Mouse (Mus musculus) erythroid progenitor cell, adult 5-6 weeks (primary cell): Measurements from ENCODE around the gene Lrp6. TPM values are rescaled to one million over a fixed set of nuclear protein-coding genes. Genes with fewer than 3 reads are reported as not detected.

Experiments
- ATAC-seq: replicated peaks from 2 replicates; pipeline ENCODE4 v1.8.0; 2016; ENCODE audit warnings: moderate number of reproducible peaks, mild to moderate bottlenecking, moderate TSS enrichment, inconsistent platforms; ENCODE audit not compliant: poor library complexity, low FRiP score, severe bottlenecking
- total RNA-seq, 2 experiments: library from RNA; stranded (forward) in 1 of 2; stranded (reverse) in 1 of 2; fragments of 150-400 nt in 1 of 2; fragments of 186-747, 209-891 nt in 1 of 2; gene quantifications; 2 replicates each; pipeline versions ENCODE4 v1.2.3 to v1.2.4; 2015 to 2017; ENCODE audit warnings: low replicate concordance in 2 of 2

Gene Lrp6
- total RNA-seq (2015; ENCODE audit: low replicate concordance) (8.6 and 14.7 TPM in 2 replicates), total RNA-seq (2017; ENCODE audit: low replicate concordance) (6.8 and 8.0 TPM in 2 replicates)

GRCm38 (mm10) chr6:134566818-134567485, at the start of gene Lrp6:
Gene Lrp6 (minus strand): TSS chr6:134566965.
- ATAC-seq = 0 out of 2 replicates have a peak, but pooled peaks have one; percentile 32

GRCm38 (mm10) chr6:134614723-134615648, 48.2 kb upstream of the Lrp6 start:
- ATAC-seq = peak; percentile 92

- ATAC-seq = peak; percentile 36
Observed at GRCm38 (mm10) chr6:134614322-134614721, 47.6 kb upstream of the Lrp6 start.

- no peak for ATAC-seq
Observed at GRCm38 (mm10) chr6:134611896-134612295, 45.1 kb upstream of the Lrp6 start.

- ATAC-seq = no peak
Observed at GRCm38 (mm10) chr6:134610380-134610779, 43.6 kb upstream of the Lrp6 start.

GRCm38 (mm10) chr6:134606949-134607746, 40.4 kb upstream of the Lrp6 start:
- no peak for ATAC-seq

GRCm38 (mm10) chr6:134606540-134606939, 39.8 kb upstream of the Lrp6 start:
- ATAC-seq = no peak

- no peak for ATAC-seq
Observed at GRCm38 (mm10) chr6:134605196-134605595, 38.4 kb upstream of the Lrp6 start.

- no peak for ATAC-seq
Observed at GRCm38 (mm10) chr6:134602371-134603003, 35.7 kb upstream of the Lrp6 start.

GRCm38 (mm10) chr6:134601766-134602165, 35.0 kb upstream of the Lrp6 start:
- no peak for ATAC-seq

- ATAC-seq = no peak
Observed at GRCm38 (mm10) chr6:134601130-134601529, 34.4 kb upstream of the Lrp6 start.

- ATAC-seq = no peak
Observed at GRCm38 (mm10) chr6:134599239-134599638, 32.5 kb upstream of the Lrp6 start.

GRCm38 (mm10) chr6:134597651-134598229, 31.0 kb upstream of the Lrp6 start:
- no peak for ATAC-seq

- no peak for ATAC-seq
Observed at GRCm38 (mm10) chr6:134594569-134595442, 28.0 kb upstream of the Lrp6 start.

- ATAC-seq = no peak
Observed at GRCm38 (mm10) chr6:134591614-134592013, 24.8 kb upstream of the Lrp6 start.

- ATAC-seq = no peak
Observed at GRCm38 (mm10) chr6:134586241-134586640, 19.5 kb upstream of the Lrp6 start.

GRCm38 (mm10) chr6:134584616-134585015, 17.9 kb upstream of the Lrp6 start:
- no peak for ATAC-seq

GRCm38 (mm10) chr6:134582110-134582509, 15.3 kb upstream of the Lrp6 start:
- ATAC-seq = no peak
